Mouse (Mus musculus) heart, adult 9 months (tissue): ENCODE results near the gene Rbms3.

ENCODE experiments used
- DNase-seq, 2 experiments: peaks; one replicate each; pipeline ENCODE4 v3.0.0; 2022; ENCODE audit warnings: low spot score in 2 of 2

The Rbms3 gene

GRCm38 (mm10) chr9:117048641-117049040 lies 581.1 kb downstream of the Rbms3 start:
- DNase-seq = no peak

- DNase-seq = no peak
Measured at GRCm38 (mm10) chr9:117041993-117042366, 587.7 kb downstream of the Rbms3 start.

GRCm38 (mm10) chr9:117041291-117041992 lies 588.3 kb downstream of the Rbms3 start:
- no peak for DNase-seq

- DNase-seq = peak; percentile 73 to 80
Measured at GRCm38 (mm10) chr9:117039941-117040453, 589.7 kb downstream of the Rbms3 start.

GRCm38 (mm10) chr9:117032690-117033089 lies 597.0 kb downstream of the Rbms3 start:
- no peak for DNase-seq

- no peak for DNase-seq
Measured at GRCm38 (mm10) chr9:117031237-117031636, 598.5 kb downstream of the Rbms3 start.

- peak; percentile 94 for DNase-seq
Measured at GRCm38 (mm10) chr9:117030837-117031236, 598.9 kb downstream of the Rbms3 start.

GRCm38 (mm10) chr9:117029953-117030352 lies 599.8 kb downstream of the Rbms3 start:
- no peak for DNase-seq

- no peak for DNase-seq
Measured at GRCm38 (mm10) chr9:117028586-117028985, 601.1 kb downstream of the Rbms3 start.

- no peak for DNase-seq
Measured at GRCm38 (mm10) chr9:117022086-117022485, 607.6 kb downstream of the Rbms3 start.

GRCm38 (mm10) chr9:117021506-117021905 lies 608.2 kb downstream of the Rbms3 start:
- no peak for DNase-seq

GRCm38 (mm10) chr9:117020216-117020615 lies 609.5 kb downstream of the Rbms3 start:
- no peak for DNase-seq

GRCm38 (mm10) chr9:117018741-117019163 lies 611.0 kb downstream of the Rbms3 start:
- peak; percentile 39 to 67 for DNase-seq

GRCm38 (mm10) chr9:117018301-117018700 lies 611.4 kb downstream of the Rbms3 start:
- DNase-seq = no peak

GRCm38 (mm10) chr9:117016605-117017319 lies 613.0 kb downstream of the Rbms3 start:
- DNase-seq = no peak

GRCm38 (mm10) chr9:117013386-117013785 lies 616.3 kb downstream of the Rbms3 start:
- DNase-seq = no peak

- no peak for DNase-seq
Measured at GRCm38 (mm10) chr9:117010801-117011200, 618.9 kb downstream of the Rbms3 start.

GRCm38 (mm10) chr9:117008194-117008593 lies 621.5 kb downstream of the Rbms3 start:
- no peak for DNase-seq

- DNase-seq = peak in 1 of 2 experiments; percentile 40
Measured at GRCm38 (mm10) chr9:117002083-117002482, 627.6 kb downstream of the Rbms3 start.

GRCm38 (mm10) chr9:116999186-116999585 lies 630.5 kb downstream of the Rbms3 start:
- no peak for DNase-seq

GRCm38 (mm10) chr9:116990321-116990720 lies 639.4 kb downstream of the Rbms3 start:
- DNase-seq = no peak

- no peak for DNase-seq
Measured at GRCm38 (mm10) chr9:116980801-116981200, 648.9 kb downstream of the Rbms3 start.

- DNase-seq = no peak
Measured at GRCm38 (mm10) chr9:116977428-116977827, 652.3 kb downstream of the Rbms3 start.
